Mouse (Mus musculus) heart, postnatal 36 days (tissue): Measurements from ENCODE around the gene Snrk. TPM values are rescaled to one million over a fixed set of nuclear protein-coding genes. Genes with fewer than 3 reads are reported as not detected.

Experiments used
- DNase-seq, 2 experiments: peaks; one replicate each; pipeline ENCODE4 v3.0.0; 2021 to 2022
- intact Hi-C: fragments of 180-260 bp; cut with DNase I; formaldehyde crosslinking; loops from one replicate; pipeline ENCODE4 v1.15.1; 2025
- total RNA-seq, 2 experiments: library from RNA; stranded (reverse); gene quantifications; 2 replicates each; pipeline ENCODE4 v1.2.3; 2021

The Snrk gene
- total RNA-seq: 100 to 1,000 TPM; 130 to 150 TPM

DNA sequence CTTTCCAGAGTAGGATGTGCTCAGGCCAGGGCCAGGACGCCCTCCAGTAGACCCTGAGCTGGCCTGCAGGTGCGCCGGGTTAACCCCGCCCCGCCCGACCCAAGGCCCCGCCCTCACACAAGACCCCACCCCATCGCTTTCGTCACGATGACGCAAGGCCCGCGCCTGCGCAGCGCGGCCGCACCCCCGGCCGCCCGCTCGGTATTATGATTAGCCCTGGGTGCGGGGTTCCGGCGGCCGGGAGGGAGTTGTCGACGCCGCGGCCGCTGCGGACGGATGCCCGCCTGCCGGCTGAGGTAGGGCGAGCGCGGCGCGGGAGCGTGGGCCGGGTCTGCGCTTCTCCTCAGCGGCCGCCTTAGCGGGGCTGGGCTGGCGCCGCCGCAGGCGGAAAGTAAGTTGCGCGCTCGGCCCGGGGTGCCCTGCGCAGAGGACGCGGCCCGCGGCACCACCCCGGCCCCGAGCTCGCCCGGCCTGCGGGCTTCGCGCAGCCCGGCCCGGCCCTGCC, at the start of gene Snrk:
Gene Snrk, plus strand, starts transcription at position 155 of the 505 bp plus-strand sequence.
- intact Hi-C loops: no loop called here
- DNase-seq: peak; percentile 91 to 93

DNA sequence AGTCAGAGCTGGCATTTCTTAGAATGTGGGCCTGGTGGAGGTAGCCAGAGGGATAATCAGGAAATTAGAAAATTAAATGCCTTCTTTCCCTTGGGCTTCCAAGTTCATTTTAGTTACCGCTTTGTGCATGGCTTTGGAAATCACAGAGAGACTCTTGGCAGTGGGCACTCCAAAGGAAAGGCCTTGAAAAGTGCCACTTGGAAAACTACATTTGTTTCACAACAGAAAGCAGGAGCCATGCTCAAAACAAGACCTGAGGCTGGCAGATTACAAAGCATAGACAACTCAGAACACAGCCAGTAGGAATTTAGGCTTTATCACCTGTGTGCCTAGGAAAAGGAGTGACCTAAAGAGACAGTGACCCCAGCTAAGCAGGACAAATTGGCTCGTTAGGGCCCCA, 49.4 kb upstream of the Snrk start:
- no peak for DNase-seq
- intact Hi-C loops: no loop called here

- no peak for DNase-seq
- intact Hi-C loops: no loop called here
Measured at GRCm38 (mm10) chr9:122069560-122070174, 47.4 kb upstream of the Snrk start.

- intact Hi-C loops: no loop called here
- DNase-seq: no peak
Measured at GRCm38 (mm10) chr9:122073980-122074379, 43.1 kb upstream of the Snrk start.

- intact Hi-C loops: no loop called here
Measured at GRCm38 (mm10) chr9:122074575-122074974, 42.5 kb upstream of the Snrk start.

DNA sequence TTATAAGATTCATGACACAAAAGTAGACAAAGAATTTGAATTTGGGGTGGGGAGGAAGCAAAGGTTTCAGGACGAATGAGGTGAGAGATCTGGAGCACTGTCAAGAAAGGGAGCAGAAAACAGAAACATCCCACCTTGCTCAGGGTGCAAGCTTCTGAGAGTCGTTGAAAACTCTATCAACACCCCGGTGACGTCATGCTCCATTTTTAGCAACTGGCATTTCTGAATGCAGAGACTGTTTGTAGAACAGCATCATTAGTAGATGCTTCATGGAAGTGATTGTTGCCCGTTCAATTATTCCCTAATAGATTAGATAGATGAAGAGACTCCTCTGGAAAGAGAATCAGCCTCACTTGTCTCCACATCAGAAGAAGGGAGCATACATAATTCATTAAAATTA, 38.6 kb upstream of the Snrk start:
- DNase-seq: no peak
- intact Hi-C loops: no loop called here

More at GRCm38 (mm10) chr9:122074575-122074974, 42.5 kb upstream of the Snrk start:
- no peak for DNase-seq

DNA sequence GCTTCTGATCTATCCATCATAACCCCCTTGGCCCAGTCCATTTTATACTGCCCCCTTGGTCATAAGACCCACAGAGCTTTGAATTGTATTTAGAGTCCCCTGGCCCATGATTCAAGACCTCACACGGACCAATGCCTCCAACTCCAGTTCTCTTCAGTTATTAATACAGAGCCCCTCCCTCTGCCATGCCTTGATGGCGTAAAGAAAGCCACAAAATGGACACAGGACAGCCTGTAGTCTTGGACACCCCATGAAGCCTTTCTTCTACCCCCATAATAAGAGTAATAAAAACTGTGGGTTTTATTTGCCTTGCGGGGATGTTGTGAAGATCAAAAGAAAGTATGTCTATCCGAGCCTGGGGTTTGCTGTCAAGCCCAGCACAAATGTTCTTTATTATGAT, 33.4 kb upstream of the Snrk start:
- no peak for DNase-seq
- intact Hi-C loops: loop anchor here (1.0 to 2.0 kb wide), 4 partner anchors 18 to 55 kb away; no protein-coding TSS in a partner anchor

GRCm38 (mm10) chr9:122084175-122084574, 32.9 kb upstream of the Snrk start:
- DNase-seq: peak; percentile 63 to 66
- intact Hi-C loops: loop anchor here (1.0 to 2.0 kb wide), 4 partner anchors 19 to 56 kb away; no protein-coding TSS in a partner anchor

DNA sequence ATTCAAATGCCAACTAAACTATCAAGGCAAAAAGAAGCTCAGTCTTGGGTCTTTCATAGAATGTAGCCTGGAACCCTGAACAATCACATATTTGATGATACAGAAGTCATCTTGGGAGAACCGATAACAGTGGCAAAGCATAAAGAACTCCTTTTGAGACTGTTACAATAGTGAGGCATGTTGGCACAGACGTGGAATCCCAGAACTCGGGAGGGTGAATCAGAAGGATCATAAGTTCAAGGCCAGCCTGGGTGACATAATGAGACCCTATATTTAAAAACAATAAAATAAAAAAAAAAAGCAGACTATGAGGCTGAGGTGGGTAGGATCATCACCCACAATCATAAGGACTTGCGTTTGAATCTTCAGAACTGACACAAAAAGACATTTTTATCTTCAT, 32.4 kb upstream of the Snrk start:
- DNase-seq: peak in 1 of 2 experiments; percentile 24
- intact Hi-C loops: loop anchor here (1.0 to 2.0 kb wide), 4 partner anchors 19 to 56 kb away; no protein-coding TSS in a partner anchor

- DNase-seq: peak; percentile 45 to 52
- intact Hi-C loops: loop anchor here (2.0 kb wide), 1 partner anchor 34 kb away; no protein-coding TSS in a partner anchor
Measured at GRCm38 (mm10) chr9:122085055-122085454, 32.0 kb upstream of the Snrk start.

GRCm38 (mm10) chr9:122085550-122086205, 31.4 kb upstream of the Snrk start:
- no peak for DNase-seq
- intact Hi-C loops: loop anchor here (2.0 kb wide), 1 partner anchor 33 kb away; no protein-coding TSS in a partner anchor

DNA sequence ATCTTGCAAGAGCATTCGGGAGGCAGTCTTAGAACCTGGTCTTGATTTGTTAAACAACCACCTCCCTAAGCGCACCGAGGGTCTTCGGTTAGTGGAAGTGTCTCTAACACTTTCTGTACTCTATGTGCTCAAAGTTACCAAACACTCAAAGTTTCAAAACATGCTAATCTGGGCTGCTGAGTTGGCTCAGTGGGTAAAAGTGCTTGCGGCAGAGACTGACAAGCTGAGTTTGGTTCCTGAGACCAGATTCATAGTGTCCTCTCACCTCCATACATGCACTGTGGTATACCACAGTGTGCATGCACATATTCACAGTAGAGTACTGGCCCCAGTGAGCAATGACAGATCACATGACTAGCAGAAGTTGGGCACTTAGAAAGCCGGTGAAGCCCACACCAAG, 30.0 kb upstream of the Snrk start:
- intact Hi-C loops: no loop called here
- DNase-seq: no peak

GRCm38 (mm10) chr9:122091171-122091570, 25.9 kb upstream of the Snrk start:
- DNase-seq: no peak
- intact Hi-C loops: no loop called here

GRCm38 (mm10) chr9:122091782-122092228, 25.3 kb upstream of the Snrk start:
- intact Hi-C loops: no loop called here
- peak in 1 of 2 experiments; percentile 38 for DNase-seq

DNA sequence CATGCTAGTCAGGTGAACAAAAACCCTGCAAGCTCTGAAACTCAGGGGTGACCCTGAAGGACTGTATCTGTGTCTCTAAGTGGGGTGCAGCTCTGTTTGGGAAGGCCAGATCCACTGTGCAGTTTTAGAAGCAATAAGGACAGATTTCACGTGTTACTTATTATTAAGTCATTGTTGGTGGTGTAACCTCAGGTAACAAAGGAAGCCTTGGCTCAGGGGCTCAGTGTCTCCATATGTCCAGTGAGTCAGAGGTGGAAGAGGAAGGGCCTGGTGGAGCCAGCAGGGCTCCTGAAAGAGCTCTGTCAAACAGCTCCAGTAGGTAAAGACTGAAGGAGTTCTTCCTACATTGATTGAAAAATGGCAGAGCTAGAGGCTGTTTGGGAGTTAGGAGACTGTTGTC, 22.9 kb upstream of the Snrk start:
- DNase-seq: no peak
- intact Hi-C loops: no loop called here

DNA sequence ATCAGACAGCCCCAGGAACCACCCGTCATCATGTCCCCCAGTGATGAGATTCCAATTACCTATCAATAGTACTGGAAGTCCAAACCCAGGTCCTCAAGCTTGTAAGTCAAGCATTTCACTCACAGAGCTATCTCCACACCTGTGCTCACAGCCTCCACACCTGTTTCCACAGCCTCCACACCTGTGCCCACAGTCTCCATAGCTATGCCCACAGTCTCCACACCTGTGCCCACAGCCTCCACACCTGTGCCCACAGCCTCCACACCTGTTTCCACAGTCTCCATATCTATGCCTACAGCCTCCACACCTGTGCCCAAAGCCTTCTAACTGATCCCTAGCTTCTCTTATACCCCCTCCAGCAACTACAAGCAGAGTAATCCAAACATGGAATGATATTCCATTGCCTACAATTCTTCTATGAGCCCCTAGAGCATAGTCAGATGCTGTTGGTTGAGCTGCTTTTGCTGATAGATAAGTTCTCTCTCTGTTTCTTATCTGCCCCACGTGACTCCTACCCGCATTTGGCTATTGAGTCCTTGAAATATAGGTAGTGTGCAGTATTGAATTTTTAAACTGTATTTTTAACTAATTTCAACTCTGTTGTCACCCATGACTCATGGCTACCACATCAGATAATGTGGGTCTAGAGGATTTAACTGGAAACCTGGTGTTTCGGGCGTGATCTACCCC, 20.1 kb upstream of the Snrk start:
- intact Hi-C loops: no loop called here

GRCm38 (mm10) chr9:122097535-122097934, 19.5 kb upstream of the Snrk start:
- DNase-seq: no peak
- intact Hi-C loops: no loop called here

More for the DNA sequence above, 20.1 kb upstream of the Snrk start:
- no peak for DNase-seq

DNA sequence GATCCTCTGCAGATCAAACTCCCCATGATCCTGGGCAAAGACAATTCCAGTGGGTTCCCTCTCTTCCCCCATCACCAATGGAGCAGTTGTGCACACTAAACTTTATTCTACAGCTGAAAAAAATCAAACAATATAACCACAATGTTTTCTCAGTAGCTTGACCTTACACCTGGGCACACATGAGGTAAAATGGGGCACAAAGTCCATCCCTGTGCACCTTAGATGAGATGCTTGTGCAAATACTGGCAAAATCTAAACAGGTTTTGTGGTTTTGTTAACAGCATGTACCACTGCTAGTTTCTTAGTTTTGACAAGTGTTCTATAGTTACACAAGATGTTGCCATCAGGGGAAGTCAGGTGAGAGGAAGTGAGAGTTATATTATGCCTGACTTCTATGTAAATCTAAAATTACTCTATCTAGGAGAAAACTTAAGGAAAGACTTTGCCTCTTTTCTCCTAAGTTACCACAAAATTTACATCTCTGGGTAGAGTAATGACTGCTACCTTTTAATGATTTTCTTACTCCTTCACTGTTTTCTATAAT, 16.4 kb upstream of the Snrk start:
- DNase-seq: no peak
- intact Hi-C loops: no loop called here

- intact Hi-C loops: no loop called here
- no peak for DNase-seq
Measured at GRCm38 (mm10) chr9:122101196-122101595, 15.9 kb upstream of the Snrk start.

- intact Hi-C loops: no loop called here
- no peak for DNase-seq
Measured at GRCm38 (mm10) chr9:122103550-122104284, 13.3 kb upstream of the Snrk start.
